Mouse (Mus musculus): ENCODE results near the gene Erlec1.

GRCm38 (mm10) chr11:30923283-30923682, 30.9 kb downstream of the Erlec1 start:
- TF ChIP-seq CTCF (IDR thresholded peaks at IDR 0.05; ENCODE audit: insufficient read depth, low read length) (no peak), POLR2A (IDR thresholded peaks at IDR 0.05; ENCODE audit: borderline replicate concordance, extremely low read depth, low read depth, low read length) (no peak)

Data from lung, adult 2 months (tissue).